Mouse (Mus musculus) C2C12 (cell line): ENCODE measurements around the gene Pomc.

ENCODE experiments used
- CTCF ChIP-seq: IDR thresholded peaks from one replicate; pipeline ENCODE4 v1.5.1; 2011; ENCODE audit not compliant: control insufficient read depth, insufficient read depth, insufficient read length
- MAX ChIP-seq: IDR thresholded peaks from one replicate; pipeline ENCODE4 v1.6.1; 2011; ENCODE audit warnings: mild to moderate bottlenecking, control low read depth
- USF1 ChIP-seq: IDR thresholded peaks from one replicate; pipeline ENCODE4 v1.6.1; 2011; ENCODE audit warnings: low read depth, mild to moderate bottlenecking, control low read depth, moderate library complexity

- TF ChIP-seq CTCF (no peak), USF1 (no peak), MAX (no peak)
Measured at GRCm38 (mm10) chr12:3911831-3912348, 42.9 kb upstream of the Pomc start.
